Mouse (Mus musculus) hindbrain, embryonic 16.5 days (tissue): ENCODE measurements at regions not wholly inside any gene's neighbourhood (a gene's known extent, or its start where the extent isn't known, plus 50 kb on each side); places are given as distances from the start of the nearest gene placed in this dataset.

Experiments used
- ATAC-seq: fragments of 200-750 bp; cut with Nextera tagmentation; 2 replicates; pipeline ENCODE4 v1.8.0; 2017; ENCODE audit warnings: moderate TSS enrichment, moderate library complexity
- H3K27ac ChIP-seq: fragments of 300-500 bp; sonication (generic); 2 replicates; pipeline ENCODE4 v1.5.1; 2014; ENCODE audit warnings: low read depth, mild to moderate bottlenecking, control low read depth, low read length, moderate library complexity
- H3K27me3 ChIP-seq: fragments of 300-500 bp; sonication (generic); replicated peaks from 2 replicates; pipeline ENCODE4 v1.6.1; 2014; ENCODE audit warnings: low read length; ENCODE audit not compliant: control insufficient read depth, insufficient read depth
- H3K36me3 ChIP-seq: fragments of 300-500 bp; sonication (generic); 2 replicates; pipeline ENCODE4 v1.6.1; 2014; ENCODE audit warnings: mild to moderate bottlenecking, low read length, moderate library complexity, mixed read lengths; ENCODE audit not compliant: control insufficient read depth, insufficient read depth
- H3K4me1 ChIP-seq: fragments of 300-500 bp; sonication (generic); 2 replicates; pipeline ENCODE4 v1.6.1; 2014; ENCODE audit warnings: low read depth, low read length; ENCODE audit not compliant: control insufficient read depth, insufficient read depth
- H3K4me2 ChIP-seq: fragments of 300-500 bp; sonication (generic); 2 replicates; pipeline ENCODE4 v1.6.1; 2014; ENCODE audit warnings: mild to moderate bottlenecking, low read length, control low read depth, moderate library complexity
- H3K4me3 ChIP-seq: fragments of 300-500 bp; sonication (generic); 2 replicates; pipeline ENCODE4 v1.5.1; 2014; ENCODE audit warnings: mild to moderate bottlenecking, low read length, control low read depth, moderate library complexity
- H3K9ac ChIP-seq: fragments of 300-500 bp; sonication (generic); 2 replicates; pipeline ENCODE4 v1.6.1; 2014; ENCODE audit warnings: low read depth, mild to moderate bottlenecking, control low read depth, low read length, moderate library complexity
- H3K9me3 ChIP-seq: fragments of 300-500 bp; sonication (generic); 2 replicates; pipeline ENCODE4 v1.6.1; 2014; ENCODE audit warnings: mild to moderate bottlenecking, low read length, moderate library complexity; ENCODE audit not compliant: control insufficient read depth
- WGBS: fragments of 180-500 bp; shearing (Covaris S2); extraction: QIAGEN DNeasy Blood & Tissue Kit; methylation state at CpG from one replicate; pipeline ENCODE4 v1.1.7; 2014; 5-methylcytosine and 5-hydroxymethylcytosine counted together

DNA sequence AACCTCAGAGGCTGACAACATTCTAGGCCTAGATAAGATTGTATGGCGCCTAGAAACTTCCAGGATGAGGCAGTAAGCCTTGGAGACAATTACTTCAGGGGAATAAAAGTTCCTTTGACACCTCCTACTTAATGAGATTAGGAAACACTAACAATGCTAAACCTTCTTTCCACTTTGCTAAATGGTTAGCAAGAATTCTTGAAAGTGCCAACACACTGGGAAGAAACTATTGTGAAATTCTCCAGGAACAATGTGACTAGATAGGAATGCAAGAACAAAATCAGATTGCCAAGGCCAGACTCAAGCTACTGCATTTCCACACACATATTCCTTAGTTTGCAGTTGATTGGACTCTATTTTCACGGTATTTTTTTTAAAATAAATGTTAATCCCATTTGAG is 76.0 kb upstream of the Dpyd start:
- Histone ChIP-seq H3K36me3 (no peaks in the 10 kb centered on the region), H3K4me1 (no peaks in the 10 kb centered on the region), H3K4me2 (no peak overlapping the region), H3K4me3 (no peak overlapping the region), H3K27ac (no peak overlapping the region), H3K9ac (no peak overlapping the region), H3K9me3 (no peaks in the 10 kb centered on the region), H3K27me3 (no peaks in the 10 kb centered on the region)
- ATAC-seq, result no peak
- 69% methylated on average over 2 of the region's 2 CpGs for WGBS

DNA sequence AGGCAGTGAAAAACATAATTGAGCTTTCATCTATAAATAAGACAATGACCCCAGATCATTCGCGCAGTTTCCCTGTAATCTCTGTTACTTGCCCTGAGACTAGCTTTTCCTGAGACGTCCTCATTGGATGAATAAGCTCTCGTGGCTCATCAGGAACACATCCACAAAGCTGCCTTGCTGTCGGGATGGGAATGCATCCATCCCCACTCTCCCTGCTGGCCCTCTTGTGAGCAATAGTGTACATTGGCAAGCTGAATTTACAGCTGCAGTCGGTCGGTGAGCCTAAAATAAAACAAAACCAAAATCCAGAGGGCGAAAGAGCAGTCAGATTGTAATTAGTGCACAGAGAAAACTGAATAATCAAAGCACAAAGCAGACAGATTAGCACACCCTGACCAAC is 74.5 kb upstream of the Dpyd start:
- H3K9me3 ChIP-seq, result no peaks in the 10 kb centered on the region
- H3K4me1 ChIP-seq, result no peaks in the 10 kb centered on the region
- ATAC-seq, result no peak
- H3K4me2 ChIP-seq, result no peak overlapping the region
- no peaks in the 10 kb centered on the region for H3K27me3 ChIP-seq
- no peak overlapping the region for H3K9ac ChIP-seq
- no peaks in the 10 kb centered on the region for H3K36me3 ChIP-seq
- H3K4me3 ChIP-seq, result no peak overlapping the region
- H3K27ac ChIP-seq, result no peak overlapping the region
- 58% methylated on average over 8 of the region's 8 CpGs for WGBS

DNA sequence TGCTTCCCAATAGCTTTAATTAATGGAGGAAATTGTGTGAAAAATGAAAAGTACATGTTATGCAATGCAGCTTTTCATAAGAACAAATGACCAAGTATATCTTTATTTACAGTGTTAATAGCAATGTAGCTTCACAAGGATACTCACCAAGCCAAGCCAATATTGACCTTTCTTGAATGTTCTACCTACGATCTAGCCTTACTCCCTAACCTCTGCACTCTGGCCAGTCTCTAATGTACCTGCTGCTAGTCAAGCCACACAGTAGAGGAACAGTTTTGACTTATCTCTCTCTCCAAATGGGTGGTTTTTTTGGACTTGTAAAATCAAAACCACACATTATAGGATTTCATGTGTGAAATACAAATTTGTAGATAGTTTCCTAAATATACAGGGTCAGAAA is 70.8 kb upstream of the Dpyd start:
- H3K36me3 ChIP-seq, result no peaks in the 10 kb centered on the region
- no peaks in the 10 kb centered on the region for H3K9me3 ChIP-seq
- H3K4me3 ChIP-seq, result no peak overlapping the region
- no peaks in the 10 kb centered on the region for H3K4me1 ChIP-seq
- no peaks in the 10 kb centered on the region for H3K27me3 ChIP-seq
- 87% methylated on average over 1 of the region's 1 CpGs for WGBS
- H3K9ac ChIP-seq, result no peak overlapping the region
- ATAC-seq, result no peak
- H3K4me2 ChIP-seq, result no peak overlapping the region
- no peak overlapping the region for H3K27ac ChIP-seq

DNA sequence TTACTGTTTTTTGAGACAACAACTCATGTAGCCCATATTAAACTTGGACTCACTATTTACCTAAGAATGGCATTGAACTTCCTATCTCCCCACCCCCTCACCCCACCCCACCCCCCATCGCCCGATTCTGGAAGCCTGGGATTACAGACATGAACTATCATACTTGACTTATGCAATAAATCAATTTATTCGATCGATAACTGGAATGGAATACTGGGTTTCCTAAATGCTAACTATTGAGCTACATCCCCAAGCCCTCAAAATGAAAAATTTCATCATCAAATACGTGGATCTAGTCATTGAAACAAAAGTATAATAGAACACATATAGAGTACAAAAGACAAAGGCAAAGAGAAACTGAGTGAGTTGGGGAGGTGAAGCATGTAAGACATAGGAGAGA is 70.1 kb upstream of the Dpyd start:
- Histone ChIP-seq H3K4me1 (no peaks in the 10 kb centered on the region), H3K9ac (no peak overlapping the region), H3K27ac (no peak overlapping the region), H3K4me3 (no peak overlapping the region), H3K27me3 (no peaks in the 10 kb centered on the region), H3K4me2 (no peak overlapping the region), H3K9me3 (no peaks in the 10 kb centered on the region), H3K36me3 (no peaks in the 10 kb centered on the region)
- no peak for ATAC-seq
- WGBS, result 95% methylated on average over 5 of the region's 5 CpGs

DNA sequence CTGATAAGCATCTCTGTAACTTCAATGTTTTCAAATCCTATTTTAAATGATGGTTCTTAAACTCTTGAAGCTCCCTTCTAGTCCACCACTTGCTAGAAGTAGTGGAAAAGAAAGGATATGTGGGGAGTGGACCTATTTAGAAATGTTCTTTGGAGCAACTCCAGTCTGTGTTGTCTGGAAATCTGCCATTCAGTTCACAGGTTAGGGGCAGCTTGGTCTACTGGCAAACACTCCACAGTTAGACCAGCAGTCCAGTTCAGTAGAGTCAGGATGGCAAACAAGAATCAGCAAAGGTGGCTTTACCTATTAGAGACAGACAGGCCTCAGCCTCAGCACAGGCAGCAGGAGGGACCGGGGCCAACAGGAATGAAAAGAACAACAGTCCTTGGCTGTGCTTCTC is 67.3 kb upstream of the Dpyd start:
- Histone ChIP-seq H3K4me2 (no peak overlapping the region), H3K36me3 (no peaks in the 10 kb centered on the region), H3K27me3 (no peaks in the 10 kb centered on the region), H3K27ac (no peak overlapping the region), H3K4me1 (no peaks in the 10 kb centered on the region), H3K4me3 (no peak overlapping the region), H3K9ac (no peak overlapping the region), H3K9me3 (no peaks in the 10 kb centered on the region)
- no peak for ATAC-seq
- WGBS, result 95% methylated on average over 1 of the region's 1 CpGs

DNA sequence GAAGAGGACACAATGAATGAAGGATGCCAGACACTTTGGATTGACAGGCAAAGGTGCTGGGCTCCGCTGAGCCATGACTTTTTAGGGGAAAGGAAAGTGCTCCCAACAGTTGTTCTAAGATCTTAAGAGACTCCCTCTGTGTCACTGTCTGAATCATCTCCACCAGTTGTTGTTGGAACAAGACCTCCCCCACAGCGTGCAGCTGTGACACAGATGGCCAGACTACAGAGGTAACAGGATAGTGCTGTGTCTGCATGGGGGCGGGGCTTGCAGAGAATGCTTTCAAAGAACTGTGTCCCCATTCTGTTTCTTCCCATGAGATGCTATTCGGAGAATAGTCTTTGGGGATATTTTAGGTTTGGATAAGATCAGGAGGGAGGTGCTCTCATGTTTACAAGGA is 61.7 kb upstream of the Dpyd start:
- Histone ChIP-seq H3K9ac (no peak overlapping the region), H3K4me3 (no peak overlapping the region), H3K9me3 (no peaks in the 10 kb centered on the region), H3K27ac (no peak overlapping the region), H3K4me2 (no peak overlapping the region), H3K4me1 (no peaks in the 10 kb centered on the region), H3K27me3 (no peaks in the 10 kb centered on the region), H3K36me3 (no peaks in the 10 kb centered on the region)
- 27% methylated on average over 4 of the region's 4 CpGs for WGBS
- ATAC-seq, result no peak

DNA sequence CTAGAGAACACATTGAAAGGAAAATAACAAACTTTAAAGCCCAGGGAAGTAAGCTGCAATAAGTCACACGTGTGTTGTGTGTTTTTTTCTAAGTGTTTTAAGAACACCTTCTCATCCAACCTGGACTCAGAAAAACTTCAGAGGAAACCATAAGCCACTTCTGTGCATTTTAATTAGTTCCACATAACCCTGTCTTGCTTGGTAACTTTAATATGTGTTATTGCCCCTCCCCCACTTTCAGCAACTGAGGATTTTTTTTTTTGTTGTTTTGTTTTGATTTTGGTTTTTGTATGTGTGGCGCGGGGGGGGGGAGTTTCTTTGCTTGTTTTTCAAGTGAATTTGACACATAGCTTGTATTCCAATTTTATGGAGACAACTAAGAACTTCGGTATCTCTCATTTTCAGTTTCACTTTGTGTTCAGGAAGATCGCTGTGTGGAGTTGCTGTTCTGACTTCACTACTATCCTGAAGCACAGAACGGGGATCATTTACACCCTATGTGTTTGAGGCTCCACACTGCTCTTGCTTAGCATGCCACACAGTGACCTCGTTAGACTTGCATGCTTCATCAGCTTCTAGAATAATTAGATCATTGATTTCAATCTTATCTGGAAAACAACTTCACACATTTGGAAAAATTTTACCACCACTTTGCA is 54.2 kb upstream of the Dpyd start:
- Histone ChIP-seq H3K4me1 (no peaks in the 10 kb centered on the region), H3K9ac (no peak overlapping the region), H3K9me3 (no peaks in the 10 kb centered on the region), H3K27ac (no peak overlapping the region), H3K4me2 (no peak overlapping the region), H3K36me3 (no peaks in the 10 kb centered on the region), H3K27me3 (no peaks in the 10 kb centered on the region), H3K4me3 (no peak overlapping the region)
- WGBS, result 80% methylated on average over 7 of the region's 7 CpGs
- ATAC-seq, result no peak

DNA sequence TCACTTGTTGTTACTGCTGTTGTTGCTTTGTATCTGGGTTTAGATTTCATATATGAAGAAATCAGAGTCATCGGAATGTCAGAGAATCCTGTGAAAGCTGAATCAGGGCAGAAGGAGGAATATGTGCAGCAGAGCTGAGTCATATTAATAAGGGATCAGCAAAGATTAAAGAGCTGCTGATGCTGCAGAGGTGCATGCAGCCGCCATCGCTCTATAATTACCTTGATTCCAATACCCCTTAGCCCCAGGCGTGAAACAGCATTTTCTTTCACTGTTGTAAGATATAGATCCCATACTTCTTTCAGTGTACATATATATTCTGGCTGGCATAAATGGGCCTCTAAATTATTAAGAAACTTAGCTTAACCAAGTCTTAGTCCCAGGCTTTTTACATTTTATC is 51.1 kb upstream of the Dpyd start:
- no peaks in the 10 kb centered on the region for H3K4me1 ChIP-seq
- no peaks in the 10 kb centered on the region for H3K27me3 ChIP-seq
- WGBS, result 68% methylated on average over 4 of the region's 4 CpGs
- H3K36me3 ChIP-seq, result no peaks in the 10 kb centered on the region
- ATAC-seq, result no peak; the same call in 1 of the 2 replicates
- H3K27ac ChIP-seq, result no peak overlapping the region
- H3K4me2 ChIP-seq, result no peak overlapping the region
- H3K9ac ChIP-seq, result no peak overlapping the region
- no peak overlapping the region for H3K4me3 ChIP-seq
- no peaks in the 10 kb centered on the region for H3K9me3 ChIP-seq

DNA sequence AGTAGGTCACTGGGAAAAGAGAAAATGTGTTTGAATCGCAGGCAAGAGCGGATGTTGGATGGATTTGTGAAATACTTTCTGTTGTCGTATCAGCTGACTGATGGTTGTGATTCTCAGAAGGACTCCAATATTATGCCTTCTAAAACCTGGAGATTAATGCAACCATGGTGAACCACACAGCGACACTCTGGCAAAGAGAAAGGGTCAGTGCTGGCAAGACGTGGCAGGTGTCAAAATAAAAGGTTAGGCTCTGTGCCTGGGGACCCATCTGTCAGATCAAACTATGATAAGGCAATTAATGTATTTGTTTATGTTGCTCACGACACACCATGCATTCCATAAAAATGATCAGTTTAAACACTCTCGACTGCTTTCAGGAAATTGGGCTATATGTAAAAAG is 50.0 kb upstream of the Dpyd start:
- no peak overlapping the region for H3K27ac ChIP-seq
- H3K36me3 ChIP-seq, result no peaks in the 10 kb centered on the region
- no peak overlapping the region for H3K4me3 ChIP-seq
- H3K9ac ChIP-seq, result no peak overlapping the region
- no peak overlapping the region for H3K4me2 ChIP-seq
- H3K4me1 ChIP-seq, result no peaks in the 10 kb centered on the region
- WGBS, result 29% methylated on average over 7 of the region's 7 CpGs
- no peaks in the 10 kb centered on the region for H3K9me3 ChIP-seq
- H3K27me3 ChIP-seq, result no peaks in the 10 kb centered on the region
- ATAC-seq, result no peak
